Mouse (Mus musculus): Measurements from ENCODE around the gene Lrrfip1. TPM values are rescaled to one million over a fixed set of nuclear protein-coding genes. Genes with fewer than 3 reads are reported as not detected.

The Lrrfip1 gene
- polyA plus RNA-seq, 1 experiment from 2014 or later: 38.0 TPM

DNA sequence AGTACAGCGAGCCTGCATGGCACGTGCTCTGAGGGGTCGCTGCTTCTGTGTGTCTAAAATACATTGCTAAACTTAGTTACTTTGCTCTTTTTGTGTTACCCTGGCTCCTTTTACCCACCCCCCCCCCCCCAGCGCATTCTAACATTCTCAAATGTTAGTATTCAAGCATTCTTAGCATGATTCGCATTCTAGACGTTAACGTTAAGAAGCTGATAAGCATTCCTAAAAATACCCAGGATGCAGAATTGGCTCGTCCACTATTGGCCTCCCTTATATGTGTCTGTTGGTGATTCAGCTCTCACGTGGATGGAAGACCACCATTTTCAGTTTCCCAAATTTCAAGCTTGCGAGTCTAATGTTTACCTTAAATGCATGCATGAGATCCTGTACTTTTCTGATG is 86.5 kb downstream of the Lrrfip1 start:
- no peak for ATAC-seq (replicated peaks)
- Histone ChIP-seq H3K4me1 (no peaks in the 10 kb centered on the region), H3K9me3 (no peaks in the 10 kb centered on the region), H3K4me2 (no peak overlapping the region), H3K4me3 (no peak overlapping the region), H3K36me3 (replicated peaks) (no peaks in the 10 kb centered on the region), H3K27ac (no peak overlapping the region), H3K9ac (no peak overlapping the region), H3K27me3 (replicated peaks) (no peaks in the 10 kb centered on the region)
- 86% methylated on average over 10 of the region's 10 CpGs for WGBS

DNA sequence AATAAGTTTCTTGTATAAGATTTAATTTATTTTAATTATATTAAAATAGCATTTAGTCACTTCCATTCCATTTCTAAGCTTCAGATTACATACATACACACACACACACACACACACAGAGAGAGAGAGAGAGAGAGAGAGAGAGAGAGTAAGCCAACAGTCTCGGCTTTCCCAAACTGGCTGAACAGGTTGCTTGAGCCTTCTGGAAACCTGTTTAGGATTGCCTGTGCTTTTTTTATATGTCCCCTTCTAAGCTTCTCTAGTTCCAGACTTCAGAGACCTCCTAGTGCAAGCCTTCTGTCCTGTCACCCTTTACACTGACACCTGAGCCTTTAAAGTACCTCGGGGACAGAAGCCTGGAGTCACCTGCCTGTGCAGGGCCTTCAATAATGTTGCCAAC is 87.1 kb downstream of the Lrrfip1 start:
- 61% methylated on average over 2 of the region's 2 CpGs for WGBS
- ATAC-seq (replicated peaks): no peak
- H3K4me3 ChIP-seq: no peak overlapping the region
- no peak overlapping the region for H3K27ac ChIP-seq
- no peak overlapping the region for H3K9ac ChIP-seq
- H3K4me1 ChIP-seq: no peaks in the 10 kb centered on the region
- no peaks in the 10 kb centered on the region for H3K9me3 ChIP-seq
- H3K27me3 ChIP-seq (replicated peaks): no peaks in the 10 kb centered on the region
- H3K36me3 ChIP-seq (replicated peaks): no peaks in the 10 kb centered on the region
- H3K4me2 ChIP-seq: no peak overlapping the region

DNA sequence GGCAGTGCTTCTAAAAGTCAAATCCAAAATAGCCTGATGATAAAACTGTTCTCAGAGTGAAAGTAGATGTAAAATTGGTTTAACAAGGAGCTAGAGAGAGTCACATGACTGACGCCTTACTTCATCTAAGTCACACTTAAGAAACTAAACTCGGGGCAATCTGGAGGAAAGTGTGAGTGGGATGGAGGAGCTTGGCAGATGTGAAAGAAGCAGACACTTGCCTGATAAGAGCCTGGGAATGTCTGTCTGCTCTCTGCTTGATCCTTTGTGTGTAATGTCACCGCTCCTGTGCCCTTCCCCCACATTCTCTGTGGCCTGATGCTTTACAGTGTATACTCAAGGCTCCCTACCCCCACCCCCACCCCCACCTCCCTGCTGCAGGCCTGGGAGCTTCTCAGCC is 87.8 kb downstream of the Lrrfip1 start:
- no peak overlapping the region for H3K4me3 ChIP-seq
- no peak overlapping the region for H3K4me2 ChIP-seq
- no peak overlapping the region for H3K27ac ChIP-seq
- 35% methylated on average over 3 of the region's 3 CpGs for WGBS
- H3K9me3 ChIP-seq: no peaks in the 10 kb centered on the region
- ATAC-seq (replicated peaks): no peak
- H3K4me1 ChIP-seq: no peaks in the 10 kb centered on the region
- H3K27me3 ChIP-seq (replicated peaks): no peaks in the 10 kb centered on the region
- H3K36me3 ChIP-seq (replicated peaks): no peaks in the 10 kb centered on the region
- no peak overlapping the region for H3K9ac ChIP-seq

DNA sequence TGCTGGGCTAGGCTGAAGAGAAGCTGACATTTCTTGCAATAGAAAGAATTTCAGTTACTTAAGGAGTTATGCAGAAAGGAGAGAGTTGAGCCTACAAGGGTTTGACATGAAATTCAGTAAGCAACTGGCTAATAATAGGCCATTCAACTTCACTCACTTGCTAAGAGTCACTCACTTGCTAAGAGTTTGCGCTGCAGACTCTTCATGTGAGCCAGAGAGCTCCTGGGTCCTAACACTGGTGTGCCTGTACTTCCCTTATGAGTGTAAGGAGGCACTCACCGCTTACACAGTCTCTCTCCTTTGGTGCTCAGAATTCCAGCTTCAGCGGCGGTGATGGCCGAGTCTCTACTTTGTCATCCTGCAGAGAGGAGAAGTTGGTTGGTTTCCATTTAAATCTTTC is 88.2 kb downstream of the Lrrfip1 start:
- no peak for ATAC-seq (replicated peaks)
- no peak overlapping the region for H3K4me3 ChIP-seq
- WGBS: 85% methylated on average over 5 of the region's 5 CpGs
- H3K9me3 ChIP-seq: no peaks in the 10 kb centered on the region
- H3K4me1 ChIP-seq: no peaks in the 10 kb centered on the region
- H3K4me2 ChIP-seq: no peak overlapping the region
- no peaks in the 10 kb centered on the region for H3K27me3 ChIP-seq (replicated peaks)
- no peak overlapping the region for H3K9ac ChIP-seq
- H3K36me3 ChIP-seq (replicated peaks): no peaks in the 10 kb centered on the region
- no peak overlapping the region for H3K27ac ChIP-seq

DNA sequence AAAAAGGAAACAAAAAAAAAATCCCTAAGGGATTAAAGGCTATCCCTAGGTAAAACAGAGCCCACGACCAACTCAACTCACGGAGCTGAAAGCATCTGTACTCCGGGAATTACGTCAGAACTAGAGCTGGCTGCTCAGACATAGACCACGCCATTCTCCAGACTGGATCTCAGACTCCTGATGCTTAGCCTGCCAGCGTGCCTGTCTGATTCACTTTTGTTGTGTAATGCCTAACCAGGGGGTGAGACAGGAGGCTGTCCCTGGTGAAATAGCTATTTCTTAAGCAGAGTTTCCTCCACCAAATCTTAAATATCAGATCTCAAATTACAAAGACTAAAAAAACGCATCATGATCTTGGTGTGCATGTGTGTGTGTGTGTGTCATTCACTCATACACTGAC is 89.5 kb downstream of the Lrrfip1 start:
- Histone ChIP-seq H3K27me3 (replicated peaks) (no peaks in the 10 kb centered on the region), H3K4me1 (no peaks in the 10 kb centered on the region), H3K27ac (no peak overlapping the region), H3K9ac (no peak overlapping the region), H3K4me3 (no peak overlapping the region), H3K36me3 (replicated peaks) (no peaks in the 10 kb centered on the region), H3K4me2 (no peak overlapping the region), H3K9me3 (no peaks in the 10 kb centered on the region)
- no peak for ATAC-seq (replicated peaks)
- 87% methylated on average over 7 of the region's 7 CpGs for WGBS

DNA sequence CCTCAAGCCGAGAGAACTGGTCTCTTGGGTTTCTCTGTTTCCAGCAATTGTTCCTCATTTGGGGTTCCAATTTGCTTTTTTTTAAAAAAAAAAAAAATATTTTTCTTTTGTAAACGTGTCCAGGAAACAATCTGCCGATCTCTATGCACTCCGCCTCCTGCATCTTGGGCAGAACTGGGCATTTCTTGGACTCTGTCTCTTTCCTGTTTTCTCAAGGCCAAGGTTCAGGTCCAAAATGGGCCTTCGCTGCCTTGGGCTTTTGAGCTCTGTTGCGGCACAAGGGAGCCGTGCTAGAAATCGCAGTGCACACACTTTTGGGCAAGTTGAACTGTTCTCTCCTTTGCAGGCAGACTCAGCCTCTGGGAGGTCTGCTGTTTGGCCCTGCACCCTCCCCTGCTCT is 90.4 kb downstream of the Lrrfip1 start:
- no peaks in the 10 kb centered on the region for H3K9me3 ChIP-seq
- no peaks in the 10 kb centered on the region for H3K27me3 ChIP-seq (replicated peaks)
- no peak overlapping the region for H3K4me3 ChIP-seq
- no peak overlapping the region for H3K4me2 ChIP-seq
- H3K27ac ChIP-seq: no peak overlapping the region
- H3K36me3 ChIP-seq (replicated peaks): no peaks in the 10 kb centered on the region
- H3K4me1 ChIP-seq: no peaks in the 10 kb centered on the region
- no peak for ATAC-seq (replicated peaks)
- WGBS: 90% methylated on average over 8 of the region's 8 CpGs
- no peak overlapping the region for H3K9ac ChIP-seq

DNA sequence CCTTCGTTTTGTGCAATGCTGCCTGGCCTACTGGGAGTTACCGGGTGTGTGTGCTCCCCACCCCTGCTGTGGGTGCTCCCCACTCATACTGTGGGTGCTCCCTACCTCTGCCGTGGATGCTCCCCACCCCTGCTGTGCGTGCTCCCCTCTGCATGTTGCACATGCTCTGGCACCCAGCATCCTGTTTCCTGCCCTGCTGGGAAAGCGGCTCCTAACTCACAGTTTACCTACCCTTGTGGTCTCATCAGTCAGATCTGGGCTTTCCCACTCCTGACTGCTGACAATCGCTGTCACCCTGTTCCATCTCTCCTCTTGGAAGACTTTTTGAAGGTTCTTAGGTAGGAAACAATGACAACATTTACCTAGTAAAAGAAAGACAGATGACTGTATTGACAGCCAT is 91.9 kb downstream of the Lrrfip1 start:
- Histone ChIP-seq H3K27me3 (replicated peaks) (no peaks in the 10 kb centered on the region), H3K36me3 (replicated peaks) (no peaks in the 10 kb centered on the region), H3K9ac (no peak overlapping the region), H3K4me2 (no peak overlapping the region), H3K4me3 (no peak overlapping the region), H3K4me1 (no peaks in the 10 kb centered on the region), H3K27ac (no peak overlapping the region), H3K9me3 (no peaks in the 10 kb centered on the region)
- no peak for ATAC-seq (replicated peaks)
- 91% methylated on average over 6 of the region's 6 CpGs for WGBS

DNA sequence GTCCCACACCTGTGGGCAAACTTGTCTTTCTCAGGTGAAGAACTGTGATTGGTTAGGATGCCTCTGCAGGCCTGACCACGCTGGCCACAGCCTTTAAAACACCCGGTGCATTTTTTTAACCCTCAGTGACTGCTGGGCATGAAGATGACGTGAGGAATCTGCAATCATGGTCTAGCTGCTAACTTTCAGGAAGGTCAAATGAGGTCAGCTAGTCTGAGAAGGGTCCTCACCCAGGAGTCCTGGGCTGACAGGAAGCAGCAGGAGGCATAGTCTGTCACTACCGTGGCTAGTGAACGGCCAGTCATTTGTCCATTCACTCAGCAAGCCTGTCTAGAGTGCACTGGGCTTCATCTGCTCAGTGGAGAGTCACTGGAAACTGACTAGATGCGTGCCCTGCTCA is 93.9 kb downstream of the Lrrfip1 start:
- ATAC-seq (replicated peaks): no peak
- 77% methylated on average over 6 of the region's 6 CpGs for WGBS
- Histone ChIP-seq H3K9me3 (no peaks in the 10 kb centered on the region), H3K27me3 (replicated peaks) (no peaks in the 10 kb centered on the region), H3K4me3 (no peak overlapping the region), H3K9ac (no peak overlapping the region), H3K36me3 (replicated peaks) (no peaks in the 10 kb centered on the region), H3K4me1 (no peaks in the 10 kb centered on the region), H3K4me2 (no peak overlapping the region), H3K27ac (no peak overlapping the region)

DNA sequence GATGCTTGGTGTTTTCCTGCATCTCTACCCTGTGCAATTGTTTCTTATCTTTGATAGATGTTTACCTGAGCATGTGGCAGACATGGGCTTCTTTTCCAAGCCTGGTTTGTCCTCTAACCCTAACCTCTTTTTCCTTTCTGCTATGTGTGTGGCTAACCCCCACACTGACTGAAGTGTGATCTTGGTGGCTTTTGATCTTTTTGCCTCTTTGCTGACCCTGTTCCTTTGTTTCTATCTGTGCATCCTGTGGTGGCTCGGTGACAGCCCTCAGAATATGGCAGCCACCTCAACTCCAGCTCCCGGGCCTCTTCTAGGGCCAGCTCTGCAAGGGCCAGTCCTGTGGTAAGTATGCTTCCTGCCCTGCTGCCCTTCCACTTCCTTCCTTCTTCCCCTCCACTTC is 94.8 kb downstream of the Lrrfip1 start:
- H3K27me3 ChIP-seq (replicated peaks): no peaks in the 10 kb centered on the region
- ATAC-seq (replicated peaks): no peak
- H3K4me1 ChIP-seq: no peaks in the 10 kb centered on the region
- H3K4me2 ChIP-seq: no peak overlapping the region
- no peaks in the 10 kb centered on the region for H3K36me3 ChIP-seq (replicated peaks)
- no peaks in the 10 kb centered on the region for H3K9me3 ChIP-seq
- no peak overlapping the region for H3K9ac ChIP-seq
- H3K27ac ChIP-seq: no peak overlapping the region
- 70% methylated on average over 2 of the region's 2 CpGs for WGBS
- no peak overlapping the region for H3K4me3 ChIP-seq

DNA sequence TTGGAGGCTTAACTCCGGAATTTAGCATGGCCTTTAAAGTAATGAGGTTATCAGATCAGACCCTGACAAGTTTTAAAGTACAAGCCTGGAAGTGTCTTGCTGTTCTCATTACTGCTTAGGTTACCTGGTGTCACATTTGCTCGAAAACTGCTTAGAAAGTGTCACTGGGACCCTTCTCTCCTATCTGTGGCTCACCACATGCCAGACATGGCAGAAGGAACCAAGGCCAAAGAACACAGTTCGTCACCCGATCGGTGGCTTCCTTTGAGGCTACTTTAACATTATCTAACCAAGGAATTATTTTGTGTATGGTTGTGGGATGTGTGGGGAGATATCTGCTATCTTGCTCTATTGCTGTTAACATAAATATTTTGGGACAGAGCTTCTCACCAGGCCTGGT is 95.5 kb downstream of the Lrrfip1 start:
- ATAC-seq (replicated peaks): no peak
- no peaks in the 10 kb centered on the region for H3K27me3 ChIP-seq (replicated peaks)
- H3K9me3 ChIP-seq: no peaks in the 10 kb centered on the region
- H3K9ac ChIP-seq: no peak overlapping the region
- no peak overlapping the region for H3K27ac ChIP-seq
- H3K36me3 ChIP-seq (replicated peaks): no peaks in the 10 kb centered on the region
- H3K4me2 ChIP-seq: no peak overlapping the region
- WGBS: 93% methylated on average over 5 of the region's 5 CpGs
- no peaks in the 10 kb centered on the region for H3K4me1 ChIP-seq
- H3K4me3 ChIP-seq: no peak overlapping the region

DNA sequence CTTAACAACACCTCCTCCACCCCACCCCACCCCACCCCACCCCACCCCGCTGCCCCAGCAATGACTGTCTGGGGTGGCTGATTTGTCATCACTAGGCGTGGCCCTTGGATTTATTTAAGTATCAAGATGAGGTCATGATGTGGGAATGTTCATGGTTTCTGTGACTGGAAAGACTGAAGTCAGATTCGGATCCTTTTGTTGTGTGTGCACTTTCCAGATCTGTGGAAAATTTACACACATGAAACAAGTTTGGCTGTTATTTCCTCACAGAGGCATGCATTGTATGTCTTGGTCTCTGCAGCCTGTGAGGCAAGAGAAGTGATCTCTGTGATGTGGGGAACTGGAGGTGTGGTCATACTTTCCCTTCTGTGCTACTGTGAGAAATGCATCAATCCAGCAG is 96.7 kb downstream of the Lrrfip1 start:
- WGBS: 75% methylated on average over 3 of the region's 3 CpGs
- Histone ChIP-seq H3K4me2 (no peak overlapping the region), H3K27me3 (replicated peaks) (no peaks in the 10 kb centered on the region), H3K9me3 (no peaks in the 10 kb centered on the region), H3K27ac (no peak overlapping the region), H3K4me3 (no peak overlapping the region), H3K9ac (no peak overlapping the region), H3K4me1 (no peaks in the 10 kb centered on the region), H3K36me3 (replicated peaks) (no peaks in the 10 kb centered on the region)
- no peak for ATAC-seq (replicated peaks)

DNA sequence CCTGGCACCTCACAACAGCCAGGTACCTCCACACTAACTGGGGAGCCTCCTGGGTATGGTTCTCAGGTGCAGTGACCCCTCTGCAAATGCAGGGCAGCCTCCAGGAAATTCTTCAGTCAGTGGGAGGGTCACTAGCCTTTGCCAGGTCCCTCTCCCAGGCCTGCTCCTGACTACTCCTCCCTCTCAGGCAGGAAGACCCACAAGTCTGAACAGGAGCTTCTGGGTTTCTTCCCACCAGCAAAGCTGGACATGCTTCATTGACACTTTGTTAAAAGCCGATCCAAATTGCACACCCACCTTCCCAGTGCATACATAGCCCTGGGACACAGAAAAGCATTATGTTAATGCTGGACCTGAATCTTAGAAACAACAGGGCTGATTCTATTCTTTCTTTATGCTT is 97.3 kb downstream of the Lrrfip1 start:
- Histone ChIP-seq H3K9ac (no peak overlapping the region), H3K4me1 (no peaks in the 10 kb centered on the region), H3K4me2 (no peak overlapping the region), H3K27me3 (replicated peaks) (no peaks in the 10 kb centered on the region), H3K9me3 (no peaks in the 10 kb centered on the region), H3K36me3 (replicated peaks) (no peaks in the 10 kb centered on the region), H3K4me3 (no peak overlapping the region), H3K27ac (no peak overlapping the region)
- no peak for ATAC-seq (replicated peaks)
- WGBS: 51% methylated on average over 1 of the region's 1 CpGs

DNA sequence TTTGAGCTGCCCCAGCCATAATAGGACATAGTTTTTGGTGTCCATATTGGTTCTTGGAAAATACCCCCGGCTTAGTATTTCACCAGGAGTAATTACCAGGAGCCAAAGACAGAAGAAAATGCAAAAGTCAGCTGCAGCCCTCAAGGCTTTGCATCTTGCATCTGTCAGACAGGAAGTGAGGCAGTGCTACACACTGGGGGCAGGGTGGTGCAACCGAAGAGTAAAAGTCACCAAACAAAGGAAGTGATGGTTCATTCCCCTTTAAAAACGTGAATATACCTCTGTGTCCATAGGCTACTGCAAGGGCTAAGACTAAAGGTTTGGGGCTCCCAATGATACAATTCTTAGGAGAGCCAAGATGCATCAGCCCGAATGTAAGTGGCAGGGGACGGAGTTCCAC is 98.0 kb downstream of the Lrrfip1 start:
- Histone ChIP-seq H3K27ac (no peak overlapping the region), H3K4me2 (no peak overlapping the region), H3K4me1 (no peaks in the 10 kb centered on the region), H3K36me3 (replicated peaks) (no peaks in the 10 kb centered on the region), H3K9me3 (no peaks in the 10 kb centered on the region), H3K9ac (no peak overlapping the region), H3K4me3 (no peak overlapping the region), H3K27me3 (replicated peaks) (no peaks in the 10 kb centered on the region)
- 87% methylated on average over 5 of the region's 5 CpGs for WGBS
- ATAC-seq (replicated peaks): no peak

DNA sequence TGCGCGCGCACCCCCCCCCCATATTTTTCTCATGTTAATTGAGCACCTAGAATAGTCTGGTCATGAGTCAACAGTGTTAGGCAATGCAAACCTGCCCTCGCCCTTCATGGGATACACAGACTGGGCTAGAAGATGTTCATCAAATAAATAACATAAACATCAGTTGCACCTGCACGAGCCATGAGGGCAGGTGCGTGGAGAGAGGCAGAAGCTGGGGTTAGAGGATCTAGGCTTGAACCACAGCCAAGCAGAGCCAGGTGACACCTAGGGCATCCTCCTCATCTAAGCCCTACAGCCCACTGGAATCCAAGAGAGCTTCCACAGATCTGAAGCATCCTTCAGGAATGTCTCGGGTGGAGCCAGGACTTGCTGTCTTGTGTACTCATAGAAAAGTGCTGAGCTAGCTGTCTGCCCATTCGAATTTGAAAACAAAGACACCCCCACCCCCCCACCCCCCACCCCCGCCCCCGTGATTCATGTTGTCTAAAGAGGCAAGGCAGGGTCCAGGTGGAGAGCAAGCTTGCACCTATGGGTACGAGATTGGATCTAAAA is 98.8 kb downstream of the Lrrfip1 start:
- H3K9ac ChIP-seq: no peak overlapping the region
- H3K27me3 ChIP-seq (replicated peaks): no peaks in the 10 kb centered on the region
- no peak overlapping the region for H3K4me2 ChIP-seq
- no peak overlapping the region for H3K27ac ChIP-seq
- WGBS: 92% methylated on average over 11 of the region's 11 CpGs
- H3K9me3 ChIP-seq: no peaks in the 10 kb centered on the region
- H3K4me3 ChIP-seq: no peak overlapping the region
- H3K36me3 ChIP-seq (replicated peaks): no peaks in the 10 kb centered on the region
- H3K4me1 ChIP-seq: no peaks in the 10 kb centered on the region
- ATAC-seq (replicated peaks): no peak
